Mouse (Mus musculus): ENCODE data around the gene Slc9b1. TPM values are rescaled to one million over a fixed set of nuclear protein-coding genes. Genes with fewer than 3 reads are reported as not detected.

Slc9b1 gene
- polyA plus RNA-seq (2015; fragmentation: Nextera tagmentation; extraction: Ambion mirVana), result 0.42 TPM in 1 of 2 replicates, not detected in the other

GRCm38 (mm10) chr3:135347739-135348264 is at the start of gene Slc9b1:
TSS of gene Slc9b1 (plus strand) at chr3:135348029.
- Histone ChIP-seq H3K9ac (no peak within 1 kb of the TSS), H3K36me3 (no peaks in the 10 kb centered on the region), H3K27ac (no peak within 1 kb of the TSS), H3K27me3 (no peaks in the 10 kb centered on the region), H3K4me2 (no peak within 1 kb of the TSS), H3K9me3 (no peaks in the 10 kb centered on the region), H3K4me1 (no peaks in the 10 kb centered on the region), H3K4me3 (no peak within 1 kb of the TSS)
- 79% methylated on average over 14 of the region's 14 CpGs for WGBS
- no peak for ATAC-seq (ENCODE audit: insufficient number of reproducible peaks, low FRiP score, low TSS enrichment, low read depth)

GRCm38 (mm10) chr3:135298560-135298959 is 49.3 kb upstream of the Slc9b1 start:
- no peak overlapping the region for H3K27ac ChIP-seq
- H3K4me2 ChIP-seq, result no peak overlapping the region
- ATAC-seq (ENCODE audit: insufficient number of reproducible peaks, low FRiP score, low TSS enrichment, low read depth), result no peak
- H3K36me3 ChIP-seq, result no peaks in the 10 kb centered on the region
- H3K4me1 ChIP-seq, result no peaks in the 10 kb centered on the region
- no peaks in the 10 kb centered on the region for H3K9me3 ChIP-seq
- H3K27me3 ChIP-seq, result no peaks in the 10 kb centered on the region
- H3K9ac ChIP-seq, result no peak overlapping the region
- no peak overlapping the region for H3K4me3 ChIP-seq
- WGBS, result 80% methylated on average over 3 of the region's 3 CpGs

- Histone ChIP-seq H3K36me3 (no peaks in the 10 kb centered on the region), H3K4me1 (no peaks in the 10 kb centered on the region), H3K4me2 (no peak overlapping the region), H3K27me3 (no peaks in the 10 kb centered on the region), H3K4me3 (no peak overlapping the region), H3K27ac (no peak overlapping the region), H3K9me3 (no peaks in the 10 kb centered on the region), H3K9ac (no peak overlapping the region)
- ATAC-seq (ENCODE audit: insufficient number of reproducible peaks, low FRiP score, low TSS enrichment, low read depth), result no peak
- 54% methylated on average over 6 of the region's 6 CpGs for WGBS
Measured at GRCm38 (mm10) chr3:135300081-135300480, 47.7 kb upstream of the Slc9b1 start.

GRCm38 (mm10) chr3:135304060-135304459 is 43.8 kb upstream of the Slc9b1 start:
- no peak for ATAC-seq (ENCODE audit: insufficient number of reproducible peaks, low FRiP score, low TSS enrichment, low read depth)
- no peak overlapping the region for H3K27ac ChIP-seq
- H3K9ac ChIP-seq, result no peak overlapping the region
- H3K4me2 ChIP-seq, result no peak overlapping the region
- no peaks in the 10 kb centered on the region for H3K36me3 ChIP-seq
- 43% methylated on average over 6 of the region's 6 CpGs for WGBS
- no peaks in the 10 kb centered on the region for H3K9me3 ChIP-seq
- peaks cover 11% of the 10 kb centered on the region for H3K4me1 ChIP-seq
- H3K27me3 ChIP-seq, result no peaks in the 10 kb centered on the region
- no peak overlapping the region for H3K4me3 ChIP-seq

GRCm38 (mm10) chr3:135304566-135304965 is 43.3 kb upstream of the Slc9b1 start:
- Histone ChIP-seq H3K4me1 (peaks cover 11% of the 10 kb centered on the region), H3K4me2 (no peak overlapping the region), H3K9ac (no peak overlapping the region), H3K27ac (no peak overlapping the region), H3K36me3 (no peaks in the 10 kb centered on the region), H3K4me3 (no peak overlapping the region), H3K27me3 (no peaks in the 10 kb centered on the region), H3K9me3 (no peaks in the 10 kb centered on the region)
- no peak for ATAC-seq (ENCODE audit: insufficient number of reproducible peaks, low FRiP score, low TSS enrichment, low read depth)
- 37% methylated on average over 9 of the region's 9 CpGs for WGBS

GRCm38 (mm10) chr3:135307411-135308259 is 40.2 kb upstream of the Slc9b1 start, which contains the start of gene Slc9b2:
TSS of gene Slc9b2 (plus strand) at chr3:135307700.
- Histone ChIP-seq H3K27ac (no peak within 1 kb of the TSS), H3K4me3 (peak within 1 kb of the TSS; percentile 37), H3K36me3 (no peaks in the 10 kb centered on the region), H3K9ac (no peak within 1 kb of the TSS), H3K4me2 (peak within 1 kb of the TSS; percentile 75), H3K4me1 (peaks cover 11% of the 10 kb centered on the region), H3K9me3 (no peaks in the 10 kb centered on the region), H3K27me3 (no peaks in the 10 kb centered on the region)
- ATAC-seq (ENCODE audit: insufficient number of reproducible peaks, low FRiP score, low TSS enrichment, low read depth), result peak; percentile 80; the same call in 1 of the 2 replicates
- 11% methylated on average over 26 of the region's 28 CpGs for WGBS

GRCm38 (mm10) chr3:135312916-135313491 is 34.8 kb upstream of the Slc9b1 start:
- Histone ChIP-seq H3K9ac (no peak overlapping the region), H3K4me3 (no peak overlapping the region), H3K27ac (no peak overlapping the region), H3K4me1 (peaks cover 2% of the 10 kb centered on the region; the same call in 1 of the 2 replicates), H3K36me3 (no peaks in the 10 kb centered on the region), H3K4me2 (no peak overlapping the region), H3K9me3 (no peaks in the 10 kb centered on the region), H3K27me3 (no peaks in the 10 kb centered on the region)
- no peak for ATAC-seq (ENCODE audit: insufficient number of reproducible peaks, low FRiP score, low TSS enrichment, low read depth)
- WGBS, result 35% methylated on average over 2 of the region's 2 CpGs

GRCm38 (mm10) chr3:135313727-135314126 is 34.1 kb upstream of the Slc9b1 start:
- Histone ChIP-seq H3K4me3 (no peak overlapping the region), H3K4me2 (no peak overlapping the region), H3K9me3 (no peaks in the 10 kb centered on the region), H3K9ac (no peak overlapping the region), H3K27ac (no peak overlapping the region), H3K4me1 (no peaks in the 10 kb centered on the region), H3K27me3 (no peaks in the 10 kb centered on the region), H3K36me3 (no peaks in the 10 kb centered on the region)
- no peak for ATAC-seq (ENCODE audit: insufficient number of reproducible peaks, low FRiP score, low TSS enrichment, low read depth)
- WGBS, result 80% methylated on average over 2 of the region's 2 CpGs

GRCm38 (mm10) chr3:135314811-135315210 is 33.0 kb upstream of the Slc9b1 start:
- no peak for ATAC-seq (ENCODE audit: insufficient number of reproducible peaks, low FRiP score, low TSS enrichment, low read depth)
- H3K36me3 ChIP-seq, result no peaks in the 10 kb centered on the region
- no peak overlapping the region for H3K27ac ChIP-seq
- H3K4me2 ChIP-seq, result no peak overlapping the region
- H3K4me3 ChIP-seq, result no peak overlapping the region
- no peaks in the 10 kb centered on the region for H3K4me1 ChIP-seq
- no peak overlapping the region for H3K9ac ChIP-seq
- H3K9me3 ChIP-seq, result no peaks in the 10 kb centered on the region
- H3K27me3 ChIP-seq, result no peaks in the 10 kb centered on the region
- 67% methylated on average over 2 of the region's 2 CpGs for whole genome bisulfite sequencing

- no peaks in the 10 kb centered on the region for H3K36me3 ChIP-seq
- no peak for ATAC-seq (ENCODE audit: insufficient number of reproducible peaks, low FRiP score, low TSS enrichment, low read depth)
- no peak overlapping the region for H3K9ac ChIP-seq
- 66% methylated on average over 9 of the region's 9 CpGs for WGBS
- no peak overlapping the region for H3K4me3 ChIP-seq
- H3K9me3 ChIP-seq, result no peaks in the 10 kb centered on the region
- H3K27ac ChIP-seq, result no peak overlapping the region
- no peaks in the 10 kb centered on the region for H3K27me3 ChIP-seq
- no peak overlapping the region for H3K4me2 ChIP-seq
- H3K4me1 ChIP-seq, result no peaks in the 10 kb centered on the region
Measured at GRCm38 (mm10) chr3:135315720-135316425, 32.0 kb upstream of the Slc9b1 start.

GRCm38 (mm10) chr3:135318331-135318730 is 29.5 kb upstream of the Slc9b1 start:
- H3K4me2 ChIP-seq, result no peak overlapping the region
- WGBS, result 81% methylated on average over 11 of the region's 11 CpGs
- no peaks in the 10 kb centered on the region for H3K27me3 ChIP-seq
- no peaks in the 10 kb centered on the region for H3K9me3 ChIP-seq
- no peaks in the 10 kb centered on the region for H3K36me3 ChIP-seq
- H3K4me1 ChIP-seq, result no peaks in the 10 kb centered on the region
- ATAC-seq (ENCODE audit: insufficient number of reproducible peaks, low FRiP score, low TSS enrichment, low read depth), result no peak
- no peak overlapping the region for H3K9ac ChIP-seq
- no peak overlapping the region for H3K4me3 ChIP-seq
- no peak overlapping the region for H3K27ac ChIP-seq

- H3K4me3 ChIP-seq, result no peak overlapping the region
- no peaks in the 10 kb centered on the region for H3K27me3 ChIP-seq
- no peaks in the 10 kb centered on the region for H3K36me3 ChIP-seq
- H3K27ac ChIP-seq, result no peak overlapping the region
- H3K4me2 ChIP-seq, result no peak overlapping the region
- 62% methylated on average over 6 of the region's 6 CpGs for WGBS
- no peak overlapping the region for H3K9ac ChIP-seq
- no peaks in the 10 kb centered on the region for H3K4me1 ChIP-seq
- ATAC-seq (ENCODE audit: insufficient number of reproducible peaks, low FRiP score, low TSS enrichment, low read depth), result no peak
- H3K9me3 ChIP-seq, result no peaks in the 10 kb centered on the region
Measured at GRCm38 (mm10) chr3:135324354-135324753, 23.5 kb upstream of the Slc9b1 start.
